Mouse (Mus musculus) ES-Bruce4 (cell line): Measurements from ENCODE around the gene Apmap.

Experiments
- CTCF ChIP-seq: IDR thresholded peaks from one replicate; pipeline ENCODE4 v1.8.1; 2011; ENCODE audit warnings: low read depth, low read length
- POLR2A ChIP-seq: IDR thresholded peaks from one replicate; pipeline ENCODE4 v1.8.1; 2011; ENCODE audit warnings: low read length; ENCODE audit not compliant: insufficient read depth

GRCm38 (mm10) chr2:150589076-150589475, 19.3 kb downstream of the Apmap start:
- no peak for TF ChIP-seq POLR2A
- TF ChIP-seq CTCF, result peak; percentile 44
